Mouse (Mus musculus) midbrain, embryonic 12.5 days (tissue): Measurements from ENCODE around the gene Gm30302. TPM values are rescaled to one million over a fixed set of nuclear protein-coding genes. Genes with fewer than 3 reads are reported as not detected.

Experiments
- polyA plus RNA-seq: library from polyadenylated mRNA; unstranded; fragments of >200 nt; fragmentation: Nextera tagmentation; extraction: Ambion mirVana; gene quantifications from 2 replicates; pipeline ENCODE4 v1.2.1, GENCODE M21; 2016

Gene Gm30302
- polyA plus RNA-seq, 1 experiment from 2014 or later: not detected

Other genes starting within 250 kb of the Gm30302 start
- 0.71 and 0.96 TPM in 2 replicates for gene Omd, start 216.5 kb downstream of the Gm30302 start, polyA plus RNA-seq
- gene Ogn, start 191.0 kb downstream of the Gm30302 start, polyA plus RNA-seq: 13.4 and 23.1 TPM in 2 replicates
- 25.2 and 26.5 TPM in 2 replicates for gene Cenpp, start 146.2 kb downstream of the Gm30302 start, polyA plus RNA-seq
- 24.7 and 26.9 TPM in 2 replicates for gene Nol8, start 145.9 kb downstream of the Gm30302 start, polyA plus RNA-seq
- gene Iars, start 116.9 kb downstream of the Gm30302 start, polyA plus RNA-seq: 94.6 and 97.5 TPM in 2 replicates